Mouse (Mus musculus): Measurements from ENCODE around the gene Elane.
A peak's percentile ranks its signal among the peaks of the same experiment; 100 is the strongest.

Gene Elane

GRCm38 (mm10) chr10:79914948-79915596 is 29.0 kb downstream of the Elane start:
- DNase-seq (ENCODE audit: low spot score) = no peak

GRCm38 (mm10) chr10:79916081-79916480 is 30.0 kb downstream of the Elane start:
- no peak for DNase-seq (ENCODE audit: low spot score)

GRCm38 (mm10) chr10:79916808-79917531 is 30.9 kb downstream of the Elane start, which contains the start of gene Kiss1r:
Kiss1r (plus strand) TSS chr10:79916971.
- DNase-seq (ENCODE audit: low spot score) = peak; percentile 94

GRCm38 (mm10) chr10:79917532-79918100 is 31.6 kb downstream of the Elane start:
- DNase-seq (ENCODE audit: low spot score) = no peak

GRCm38 (mm10) chr10:79918231-79919078 is 32.4 kb downstream of the Elane start:
- DNase-seq (ENCODE audit: low spot score) = no peak

- no peak for DNase-seq (ENCODE audit: low spot score)
Measured at GRCm38 (mm10) chr10:79919251-79919849, 33.3 kb downstream of the Elane start.

GRCm38 (mm10) chr10:79920056-79920890 is 34.2 kb downstream of the Elane start:
- no peak for DNase-seq (ENCODE audit: low spot score)

- no peak for DNase-seq (ENCODE audit: low spot score)
Measured at GRCm38 (mm10) chr10:79920958-79921535, 35.0 kb downstream of the Elane start, which contains the start of gene R3hdm4. R3hdm4 (minus strand) TSS chr10:79921208.

GRCm38 (mm10) chr10:79921572-79921971 is 35.5 kb downstream of the Elane start:
- no peak for DNase-seq (ENCODE audit: low spot score)

GRCm38 (mm10) chr10:79924998-79925784 is 39.1 kb downstream of the Elane start:
- DNase-seq (ENCODE audit: low spot score) = peak; percentile 96

- DNase-seq (ENCODE audit: low spot score) = no peak
Measured at GRCm38 (mm10) chr10:79925785-79926490, 39.9 kb downstream of the Elane start.

GRCm38 (mm10) chr10:79926491-79927323 is 40.7 kb downstream of the Elane start, which contains the start of gene Arid3a:
Arid3a (plus strand) TSS chr10:79927043.
- DNase-seq (ENCODE audit: low spot score) = peak; percentile 93

- DNase-seq (ENCODE audit: low spot score) = peak; percentile 67
Measured at GRCm38 (mm10) chr10:79927324-79928029, 41.4 kb downstream of the Elane start.

GRCm38 (mm10) chr10:79928030-79928694 is 42.1 kb downstream of the Elane start:
- DNase-seq (ENCODE audit: low spot score) = no peak

GRCm38 (mm10) chr10:79928907-79929701 is 43.1 kb downstream of the Elane start:
- no peak for DNase-seq (ENCODE audit: low spot score)
